Mouse (Mus musculus) CD4-positive, CD25-positive, alpha-beta regulatory T cell, adult 4 months (primary cell): ENCODE results near the gene Lzts3. TPM values are rescaled to one million over a fixed set of nuclear protein-coding genes. Genes with fewer than 3 reads are reported as not detected.
"Not testable (repeated sequence)": the region's sequence is repeated elsewhere in the genome, so short reads cannot be mapped to it uniquely, and the experiment has no call there.

ENCODE experiments used
- ATAC-seq: one replicate; pipeline ENCODE4 v1.8.0; 2017
- polyA plus RNA-seq, 2 experiments: library from polyadenylated mRNA; unstranded; fragments of 100-300 nt; shearing (Covaris generic); gene quantifications; one replicate each; pipeline ENCODE4 v1.2.1; 2017

Gene Lzts3
- polyA plus RNA-seq = under 1 TPM; 0.15 to 0.35 TPM

- ATAC-seq = peak; percentile 91
These were observed at the start of gene Lzts3 for GRCm38 (mm10) chr2:130642684-130643369. Gene Lzts3, minus strand, starts transcription at chr2:130642803.

GRCm38 (mm10) chr2:130689011-130689410 lies 46.4 kb upstream of the Lzts3 start:
- ATAC-seq = no peak

GRCm38 (mm10) chr2:130685426-130685825 lies 42.8 kb upstream of the Lzts3 start:
- ATAC-seq = no peak

- no peak for ATAC-seq
These were observed 38.9 kb upstream of the Lzts3 start for GRCm38 (mm10) chr2:130681531-130681930.

GRCm38 (mm10) chr2:130679899-130680298 lies 37.3 kb upstream of the Lzts3 start:
- no peak for ATAC-seq

- no peak for ATAC-seq
These were observed 36.6 kb upstream of the Lzts3 start for GRCm38 (mm10) chr2:130679154-130679553.

GRCm38 (mm10) chr2:130677211-130677610 lies 34.6 kb upstream of the Lzts3 start:
- no peak for ATAC-seq

- ATAC-seq = peak; percentile 80
These were observed 25.0 kb upstream of the Lzts3 start, which contains the start of gene Itpa for GRCm38 (mm10) chr2:130667559-130667958. Gene Itpa, plus strand, starts transcription at chr2:130667610.

- peak; percentile 81 for ATAC-seq
These were observed 21.6 kb upstream of the Lzts3 start, which contains the start of gene Ddrgk1 for GRCm38 (mm10) chr2:130664102-130664701. Gene Ddrgk1, minus strand, starts transcription at chr2:130664659.

- ATAC-seq = no peak
These were observed 20.7 kb upstream of the Lzts3 start for GRCm38 (mm10) chr2:130663342-130663741.

- ATAC-seq = no peak
These were observed 15.9 kb upstream of the Lzts3 start for GRCm38 (mm10) chr2:130658530-130658929.

- ATAC-seq = no peak
These were observed 14.9 kb upstream of the Lzts3 start for GRCm38 (mm10) chr2:130657541-130657940.

GRCm38 (mm10) chr2:130656536-130656935 lies 13.9 kb upstream of the Lzts3 start:
- ATAC-seq = no peak

GRCm38 (mm10) chr2:130655660-130656339 lies 13.2 kb upstream of the Lzts3 start:
- no peak for ATAC-seq

- no peak for ATAC-seq
These were observed 11.2 kb upstream of the Lzts3 start for GRCm38 (mm10) chr2:130653760-130654159.

- no peak for ATAC-seq
These were observed 10.7 kb upstream of the Lzts3 start for GRCm38 (mm10) chr2:130653303-130653702.

GRCm38 (mm10) chr2:130649028-130649427 lies 6.4 kb upstream of the Lzts3 start:
- not testable (repeated sequence) for ATAC-seq

GRCm38 (mm10) chr2:130645198-130645597 lies 2.6 kb upstream of the Lzts3 start:
- no peak for ATAC-seq

GRCm38 (mm10) chr2:130642197-130642660 lies 374 bp downstream of the Lzts3 start:
- peak; percentile 56 for ATAC-seq

- no peak for ATAC-seq
These were observed 1.1 kb downstream of the Lzts3 start for GRCm38 (mm10) chr2:130641351-130642025.

- no peak for ATAC-seq
These were observed 3.3 kb downstream of the Lzts3 start for GRCm38 (mm10) chr2:130639276-130639675.

GRCm38 (mm10) chr2:130638101-130638611 lies 4.4 kb downstream of the Lzts3 start:
- no peak for ATAC-seq

- ATAC-seq = no peak
These were observed 6.8 kb downstream of the Lzts3 start for GRCm38 (mm10) chr2:130635847-130636246.
